Mouse (Mus musculus): ENCODE measurements at regions not wholly inside any gene's neighbourhood (a gene's known extent, or its start where the extent isn't known, plus 50 kb on each side); places are given as distances from the start of the nearest gene placed in this dataset.

DNA sequence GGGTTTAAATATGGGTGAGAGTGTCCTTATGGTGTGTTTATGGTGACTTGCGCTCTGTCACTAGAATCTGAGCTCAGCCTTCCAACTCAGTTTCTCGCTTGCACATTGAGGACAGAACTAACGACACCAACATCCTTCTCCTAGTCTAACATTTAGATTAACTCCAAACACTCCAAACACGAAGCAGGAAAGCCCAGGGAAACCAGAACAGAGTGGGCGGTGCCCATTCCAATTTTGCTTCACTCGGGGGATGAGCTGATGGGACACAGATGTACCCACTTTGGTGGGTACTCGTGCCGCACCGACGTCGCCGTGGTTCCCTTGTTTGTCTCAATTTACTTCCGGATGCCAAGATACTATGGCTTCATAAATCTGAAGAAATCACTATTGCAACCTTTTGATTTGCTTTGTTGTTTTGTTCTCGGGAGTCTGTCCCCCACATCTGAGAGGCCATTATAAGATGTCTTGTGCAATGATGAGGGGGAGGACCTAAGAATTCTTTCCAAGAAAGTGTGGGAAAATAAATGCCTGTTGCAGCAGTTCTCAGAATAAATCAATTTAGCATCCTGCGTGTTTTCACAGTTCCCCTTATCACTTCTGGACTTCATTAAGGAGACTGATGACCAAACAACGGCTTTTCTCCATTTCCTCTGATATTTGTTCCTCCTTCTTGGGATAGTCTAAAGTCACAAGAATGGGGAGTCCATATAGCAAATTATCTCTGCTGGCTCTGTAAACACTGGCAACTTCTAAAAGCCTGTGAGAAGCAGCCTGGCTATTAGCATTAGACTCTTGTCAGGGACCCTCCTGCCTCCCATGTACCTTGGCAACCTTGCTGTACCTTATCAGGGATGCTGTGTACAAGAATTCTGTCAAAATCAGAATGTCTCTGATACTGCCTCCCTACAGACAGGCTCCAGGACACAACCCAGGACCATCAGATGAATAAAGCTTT, 96.2 kb upstream of the Klf9 start:
- no peak for DNase-seq

DNA sequence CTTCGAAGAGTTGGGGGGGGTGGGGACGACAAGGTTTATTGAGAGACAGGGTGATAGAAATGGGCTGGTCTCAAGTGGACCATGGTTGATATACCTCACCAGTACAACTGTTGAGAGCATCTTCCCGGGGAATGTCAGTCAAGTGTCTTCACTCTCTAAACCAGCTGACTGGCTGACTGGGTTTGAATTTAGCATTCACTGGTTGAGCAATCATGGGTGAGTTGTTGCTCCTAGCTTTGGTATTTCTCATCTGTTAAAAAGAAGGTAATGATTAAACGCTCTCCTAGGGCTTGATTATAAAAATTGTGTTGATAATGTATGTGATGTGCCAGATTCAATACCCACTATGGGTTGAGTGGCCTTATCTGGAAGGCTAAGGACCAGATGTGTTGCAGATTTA, 89.6 kb upstream of the Klf9 start:
- no peak for DNase-seq

DNA sequence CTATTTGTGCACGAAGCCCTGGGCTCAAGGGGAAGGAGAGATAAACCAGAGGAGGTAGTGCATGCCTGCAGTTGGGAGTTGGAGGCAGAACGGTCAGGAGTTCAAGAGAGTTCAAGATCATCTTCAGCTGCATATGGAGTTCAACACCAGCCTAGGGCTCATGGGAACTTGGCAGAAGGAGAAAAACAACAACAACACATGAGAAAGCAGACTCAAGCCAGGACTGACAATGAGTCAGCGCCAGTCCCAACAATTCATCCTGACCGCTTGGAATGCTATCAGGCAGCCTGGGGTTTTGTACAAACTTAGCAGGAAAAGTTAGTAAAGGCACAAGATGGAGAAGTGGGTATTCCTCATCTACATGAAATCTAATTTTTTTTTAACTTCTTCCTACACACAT, 86.6 kb upstream of the Klf9 start:
- DNase-seq, result no peak

DNA sequence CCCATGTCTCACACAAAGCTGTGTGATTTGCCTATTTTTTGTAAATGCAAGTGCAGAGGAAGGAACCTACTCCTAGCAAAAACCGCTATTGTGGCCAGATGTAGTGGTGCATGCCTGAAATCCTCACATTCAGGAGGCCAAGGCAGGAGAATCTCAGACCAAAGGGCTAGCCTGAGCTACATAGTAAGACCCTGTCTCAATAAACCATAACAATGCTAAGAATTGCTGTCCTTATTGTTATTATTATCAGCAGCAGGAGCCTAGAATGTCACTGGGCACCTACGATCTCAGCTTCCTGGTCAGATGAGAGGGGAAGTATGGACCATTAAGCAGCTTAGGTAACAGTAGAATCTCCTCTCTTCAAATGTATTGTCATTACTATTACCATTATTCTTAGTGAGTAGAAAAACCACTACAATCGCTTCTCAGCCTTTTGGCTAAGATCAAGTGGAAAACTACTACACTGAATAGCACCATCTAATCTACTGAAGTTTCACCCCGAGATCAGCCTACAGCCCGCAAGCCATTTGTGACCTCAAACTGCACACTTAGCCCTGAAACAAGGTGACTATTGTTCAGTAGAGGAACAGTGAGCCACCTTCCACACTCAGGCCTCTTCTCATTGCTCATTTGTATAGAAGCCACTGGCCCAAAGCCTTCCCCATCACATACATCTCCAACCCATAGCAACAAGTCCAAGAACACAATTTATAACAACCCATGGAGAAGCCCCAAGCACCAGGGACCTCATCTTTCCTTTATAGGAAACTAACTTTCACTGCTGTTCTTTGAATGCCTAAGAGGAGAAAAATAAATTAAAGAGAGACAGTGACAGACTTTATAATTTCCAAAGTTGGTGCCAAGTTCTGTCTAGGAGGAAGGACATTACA, 84.9 kb upstream of the Klf9 start:
- DNase-seq, result no peak

DNA sequence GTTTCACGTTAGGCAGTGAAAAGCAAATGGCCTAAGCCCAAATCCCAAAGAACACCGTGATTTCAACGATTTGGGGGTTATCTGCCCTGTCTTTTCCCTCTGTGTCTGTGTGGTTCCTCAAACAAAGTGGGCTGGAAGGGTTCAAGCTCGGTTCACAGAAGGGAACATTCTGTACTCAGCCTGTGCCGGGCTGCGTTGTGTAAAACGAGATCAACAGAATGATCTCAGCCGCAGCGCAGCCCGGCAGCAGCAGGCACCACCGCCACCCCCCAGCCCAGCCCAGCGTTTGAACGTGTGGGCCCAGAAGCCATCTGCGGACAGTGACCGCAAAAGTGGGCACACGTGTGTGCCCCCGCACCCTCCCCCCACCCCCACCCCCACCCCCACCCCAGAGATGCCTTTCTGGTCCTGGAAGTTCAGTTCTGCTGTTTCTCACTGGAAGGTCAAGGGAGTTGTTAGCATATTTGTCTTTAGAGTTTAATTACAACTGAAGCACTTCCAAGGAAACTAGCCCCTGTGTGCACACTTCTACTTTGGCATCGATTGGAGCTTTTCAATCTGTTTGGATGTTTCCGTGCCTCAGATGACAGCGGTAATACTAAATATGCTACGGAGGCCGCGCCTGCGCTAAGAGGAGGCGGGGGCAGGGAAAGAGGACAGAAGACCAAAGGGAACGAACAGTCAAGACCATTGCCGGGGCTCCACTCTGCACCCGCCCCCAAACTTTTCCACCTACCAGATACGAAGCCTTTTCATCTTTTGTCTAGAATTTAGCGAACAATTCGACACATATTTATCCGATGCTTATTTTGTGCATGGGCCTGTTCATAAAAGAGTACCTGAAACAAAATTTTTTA, 83.9 kb upstream of the Klf9 start:
- peak; percentile 28 to 31 for DNase-seq

DNA sequence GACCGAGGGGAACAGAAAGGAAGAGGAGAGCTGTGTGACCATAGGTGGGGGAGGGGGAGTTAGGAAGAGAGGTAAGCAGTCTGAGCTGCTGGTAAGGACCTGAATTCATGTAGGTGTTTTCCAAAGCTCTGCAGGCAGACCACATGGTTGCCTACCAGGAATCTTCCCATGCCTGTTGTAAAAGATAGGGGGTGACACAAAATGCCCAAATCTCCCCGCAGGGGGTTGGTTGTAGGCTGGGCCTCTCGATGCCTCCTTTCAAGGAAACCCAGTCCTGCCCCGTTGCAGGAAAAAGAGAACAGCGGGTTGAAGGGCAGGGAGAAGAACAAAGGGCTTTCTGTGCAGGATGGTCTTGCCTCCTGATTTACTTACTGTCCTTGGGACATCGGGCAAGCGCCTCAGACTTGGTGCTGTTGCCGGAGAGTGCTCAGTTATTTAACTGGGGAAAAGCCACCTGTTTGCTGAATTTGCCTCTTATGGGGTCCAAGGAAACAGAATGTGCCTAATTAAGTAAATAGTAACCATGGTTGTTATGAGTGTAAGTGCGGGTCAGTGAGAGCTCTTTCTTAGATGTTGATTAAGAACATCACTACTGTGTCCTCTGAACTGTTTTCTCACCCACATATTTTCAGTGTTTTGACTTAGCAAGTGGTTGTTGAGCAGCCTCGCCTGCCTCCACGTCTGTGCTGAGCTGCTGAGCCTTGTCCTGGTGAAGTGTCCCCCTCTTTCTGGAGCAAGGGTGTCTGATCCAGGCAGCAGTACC, 83.1 kb upstream of the Klf9 start:
- no peak for DNase-seq

DNA sequence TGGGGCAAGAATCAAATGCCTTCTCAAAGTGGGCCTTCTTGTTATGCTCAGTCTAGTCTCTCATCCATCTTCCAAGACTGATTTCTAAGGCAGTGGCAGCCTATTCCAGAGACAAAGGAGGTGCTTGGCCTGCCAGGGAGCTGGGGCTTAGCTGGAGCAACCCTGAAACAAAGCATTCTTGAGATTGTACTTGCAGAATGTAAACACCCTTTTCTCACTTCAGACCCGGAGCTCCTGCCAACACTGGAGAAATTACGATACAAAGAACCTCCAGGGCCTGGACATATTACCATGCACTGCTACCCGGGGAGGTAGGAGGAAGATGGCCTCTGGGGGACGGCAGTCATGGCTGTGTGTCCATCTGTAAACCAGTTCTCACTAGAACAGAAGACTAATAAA, 82.5 kb upstream of the Klf9 start:
- no peak for DNase-seq

DNA sequence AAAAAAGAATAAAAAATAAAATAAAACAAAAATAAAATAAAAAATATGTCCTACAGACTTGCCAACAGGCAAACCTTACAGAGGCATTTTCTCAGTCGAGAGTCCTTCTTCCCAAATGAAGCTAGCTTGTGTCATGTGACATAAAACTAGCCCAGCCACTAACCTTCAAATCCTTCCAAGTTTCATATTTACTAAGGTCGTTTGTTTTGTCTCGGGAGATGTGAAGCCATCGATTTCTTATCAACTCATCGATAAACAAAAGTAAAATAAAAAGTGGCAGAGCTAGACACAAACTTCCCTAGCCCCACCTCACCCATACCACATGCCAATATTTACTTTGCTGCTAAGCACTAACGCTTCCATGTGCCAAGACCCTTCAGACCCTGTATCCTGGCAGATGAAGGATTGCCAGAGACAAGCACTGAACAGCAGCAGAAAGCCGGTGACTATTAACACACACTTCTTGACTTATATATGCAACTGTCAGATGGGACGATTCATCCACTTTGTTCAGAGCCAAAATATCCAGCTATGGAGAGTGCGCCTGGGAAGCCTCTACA, 79.9 kb upstream of the Klf9 start:
- no peak for DNase-seq

DNA sequence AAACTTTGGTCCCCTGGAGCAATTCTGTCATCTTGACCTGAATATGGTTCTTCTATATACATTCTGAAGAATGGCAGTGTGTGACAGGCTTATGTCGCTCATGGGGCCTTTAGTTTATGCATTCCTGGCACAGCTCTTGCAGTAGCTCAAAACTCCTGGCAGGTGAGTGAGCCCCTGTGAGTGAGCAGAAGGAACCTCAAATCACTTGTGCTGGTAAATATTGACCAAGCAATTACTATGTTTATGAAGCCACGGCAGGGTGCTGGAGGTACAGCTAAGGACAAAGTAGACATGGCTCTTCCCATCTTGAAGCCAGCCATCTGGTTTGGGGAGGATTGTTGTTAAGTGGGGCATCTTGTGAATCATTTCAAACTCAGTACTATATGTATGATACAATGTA, 79.1 kb upstream of the Klf9 start:
- DNase-seq, result no peak

DNA sequence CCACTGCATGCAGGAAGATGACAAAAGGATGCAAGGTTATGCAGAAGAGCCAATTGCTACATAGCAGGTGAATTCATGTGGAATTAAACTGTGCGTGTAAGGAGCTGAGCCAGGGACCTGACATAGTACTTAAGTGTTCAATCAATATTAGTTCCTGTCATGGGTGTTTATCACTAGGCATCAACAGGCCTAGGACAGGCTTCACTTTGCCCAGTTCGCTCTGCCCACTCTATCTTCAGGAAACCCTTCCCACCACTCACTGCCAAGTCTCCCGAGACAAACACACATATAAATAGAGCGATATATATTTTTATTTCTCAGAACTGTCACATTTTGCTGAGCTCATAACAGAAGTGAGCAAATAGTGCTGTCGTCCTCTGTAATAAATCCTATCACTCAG, 78.2 kb upstream of the Klf9 start:
- DNase-seq, result no peak

DNA sequence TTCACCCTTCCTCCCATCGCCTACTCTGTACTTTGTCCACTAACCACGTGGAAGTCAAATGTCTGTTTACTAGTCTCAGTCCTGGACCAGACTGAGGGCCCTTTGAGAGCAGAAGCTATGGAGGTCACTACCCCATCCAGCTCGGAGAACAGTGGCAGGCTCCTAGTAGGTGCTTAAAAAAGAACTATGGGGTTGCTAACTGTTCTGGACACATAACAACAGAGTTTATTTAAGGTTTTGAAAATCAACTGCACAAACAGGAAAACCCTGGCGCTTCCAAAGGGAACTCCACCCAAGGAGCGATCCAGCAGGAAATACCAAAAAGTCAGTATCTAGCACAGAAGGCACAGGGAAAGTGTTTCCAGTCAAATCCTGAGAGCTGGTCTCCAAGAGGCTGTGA, 75.5 kb upstream of the Klf9 start:
- DNase-seq, result no peak

DNA sequence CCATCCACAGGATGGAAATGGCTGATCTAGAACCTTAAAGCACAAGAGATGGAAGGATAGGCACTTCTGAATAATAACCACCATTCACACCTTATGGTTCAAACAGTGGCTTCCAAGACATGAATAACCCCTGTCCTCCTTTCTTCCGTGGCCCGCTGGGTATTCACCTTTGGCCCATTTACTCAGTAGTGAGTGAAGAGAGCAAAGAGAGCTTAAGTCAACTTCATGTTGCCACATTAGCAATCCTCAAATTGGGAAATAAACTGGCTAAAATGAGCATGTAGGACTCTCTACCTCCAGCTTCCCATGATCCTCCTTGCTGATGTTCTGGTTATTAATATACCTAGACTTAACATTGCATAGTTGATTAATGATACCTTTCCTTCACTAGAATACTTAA, 74.3 kb upstream of the Klf9 start:
- no peak for DNase-seq

DNA sequence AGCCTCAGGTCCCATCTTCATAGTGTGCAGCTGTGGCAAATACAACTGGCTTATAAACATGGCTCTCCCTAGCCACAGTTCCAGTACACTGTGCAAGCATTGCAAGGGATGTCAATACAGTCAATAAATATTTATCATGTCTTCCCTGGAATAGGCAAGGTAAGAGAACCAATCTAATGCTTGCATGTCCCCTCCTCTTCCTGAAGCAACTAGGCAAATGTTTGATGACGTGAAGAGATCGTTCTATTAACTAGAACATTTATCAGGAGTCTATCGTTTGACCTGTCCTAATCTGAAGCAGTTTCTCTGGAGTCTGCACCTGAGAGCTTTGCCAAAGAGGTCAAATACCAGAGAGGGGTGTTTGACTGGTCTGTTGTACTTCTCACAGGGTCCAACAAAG, 72.4 kb upstream of the Klf9 start:
- DNase-seq, result no peak

DNA sequence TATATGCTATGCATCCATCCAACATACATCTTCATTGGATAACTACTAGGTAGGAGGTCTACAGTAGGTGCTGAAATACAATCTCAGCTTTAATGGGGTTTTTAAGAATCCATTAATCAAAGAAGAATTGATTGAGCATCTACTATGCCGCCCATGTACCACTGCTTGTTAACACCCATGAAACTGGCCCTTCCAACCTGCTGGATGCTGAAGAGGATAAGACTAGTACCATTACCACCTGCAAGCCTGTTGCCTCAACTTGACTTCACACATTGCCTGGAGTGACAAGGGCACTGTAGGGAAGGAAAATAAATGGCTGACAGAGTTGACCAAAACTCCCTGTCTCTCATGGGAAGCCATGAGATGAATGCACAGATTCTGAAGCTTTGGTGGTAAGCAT, 71.4 kb upstream of the Klf9 start:
- DNase-seq, result no peak

DNA sequence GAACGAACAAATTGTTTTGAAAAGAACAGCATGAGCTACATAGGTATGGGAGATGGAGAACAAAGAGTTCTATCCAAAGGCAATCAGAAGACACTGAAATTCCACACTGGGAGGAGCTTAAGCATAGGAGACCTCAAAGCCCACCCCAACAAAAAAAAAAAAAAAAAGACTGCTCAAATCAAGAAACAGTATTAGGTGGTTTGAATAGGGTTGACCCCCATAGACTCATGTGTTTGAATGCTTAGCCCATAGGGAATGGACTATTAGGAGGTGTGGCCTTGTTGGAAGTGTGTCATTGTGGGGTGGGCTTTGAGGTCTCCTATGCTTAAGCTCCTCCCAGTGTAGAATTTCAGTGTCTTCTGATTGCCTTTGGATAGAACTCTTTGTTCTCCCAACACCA, 70.0 kb upstream of the Klf9 start:
- no peak for DNase-seq

DNA sequence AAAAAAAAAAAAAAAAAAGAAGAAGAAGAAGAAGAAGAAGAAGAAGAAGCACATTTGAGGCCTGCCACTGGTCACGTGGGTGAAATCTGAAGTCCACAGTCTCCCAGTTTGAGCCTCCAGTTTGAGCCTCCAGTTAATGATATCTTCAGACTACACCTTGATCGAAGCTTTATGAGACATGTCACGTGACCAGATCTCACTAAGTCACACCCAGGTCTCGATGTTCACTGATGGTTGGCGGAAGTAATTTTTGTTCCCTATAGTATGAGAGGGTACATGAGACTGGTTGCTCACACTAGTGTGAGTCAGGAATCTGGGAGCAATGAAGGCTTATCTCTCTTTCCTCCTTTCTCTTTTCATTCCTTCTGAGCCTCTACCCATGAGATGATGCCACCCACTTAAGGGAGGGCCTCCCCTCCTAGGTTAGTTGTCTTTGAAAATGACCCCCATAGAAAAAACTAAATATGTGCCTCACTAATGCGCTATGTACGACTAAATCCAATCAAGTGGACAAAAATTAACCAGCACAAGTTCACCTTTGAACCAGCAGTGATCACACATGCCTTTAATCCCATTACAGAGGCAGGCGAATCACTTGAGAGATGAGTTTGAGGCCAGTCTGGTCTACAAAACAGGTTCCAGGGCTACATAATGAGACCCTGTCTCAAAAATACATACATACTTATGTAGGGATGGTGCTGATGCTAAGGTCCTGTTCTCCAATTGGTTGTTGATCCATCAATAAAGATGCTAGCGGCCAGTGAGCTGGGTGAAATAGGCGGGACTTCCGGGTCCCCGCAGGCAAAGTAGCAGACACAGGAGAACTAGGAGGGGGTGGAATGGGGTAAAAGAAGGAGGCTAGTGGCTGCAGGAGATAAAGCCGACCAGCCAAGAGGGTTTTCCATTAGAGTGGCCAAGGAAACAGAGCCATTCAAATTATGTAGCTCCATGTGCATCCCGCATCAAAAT, 66.1 kb upstream of the Klf9 start:
- no peak for DNase-seq

DNA sequence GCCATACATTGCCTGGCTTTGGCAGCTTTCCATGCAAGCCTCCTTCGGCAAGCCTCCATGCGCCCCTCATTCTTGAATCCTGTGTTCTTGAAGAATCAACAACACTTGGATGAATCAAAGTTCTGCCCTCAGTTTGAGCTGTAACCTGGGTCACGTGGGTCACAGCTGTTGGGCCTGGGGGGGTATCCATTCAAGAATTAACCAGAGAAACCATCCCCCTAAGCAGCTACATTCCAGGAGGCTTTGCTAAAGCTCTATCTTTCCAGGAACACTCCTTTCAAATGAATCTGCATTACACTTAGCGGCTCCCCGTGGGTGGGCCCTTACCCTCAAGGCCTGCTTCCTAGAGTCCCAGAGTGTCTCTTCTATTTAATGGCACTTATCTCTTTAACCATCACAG, 65.2 kb upstream of the Klf9 start:
- DNase-seq, result no peak

DNA sequence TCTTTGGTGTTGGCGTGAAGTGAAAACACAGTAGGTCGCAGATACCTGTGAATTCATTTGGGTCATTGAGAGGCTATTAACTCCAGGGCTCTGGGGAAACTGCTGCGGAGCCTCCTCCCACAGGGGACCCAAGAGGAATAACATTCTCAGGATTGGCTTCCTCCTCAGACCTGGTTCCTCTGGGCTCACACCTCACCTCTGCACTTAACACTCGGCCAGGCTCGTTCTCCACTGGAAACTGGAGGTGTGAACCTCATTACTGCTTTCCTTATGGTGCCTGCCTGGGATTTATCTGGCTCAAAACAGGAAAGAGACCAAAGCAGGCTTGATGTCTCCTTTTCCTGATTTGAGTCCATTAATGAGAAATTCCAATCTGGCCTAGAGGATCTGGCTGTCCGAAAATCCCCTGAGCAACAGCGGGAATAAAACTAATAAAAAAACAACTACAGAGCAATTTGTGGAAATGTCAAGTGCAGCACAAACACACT, 55.8 kb upstream of the Klf9 start:
- DNase-seq, result no peak

DNA sequence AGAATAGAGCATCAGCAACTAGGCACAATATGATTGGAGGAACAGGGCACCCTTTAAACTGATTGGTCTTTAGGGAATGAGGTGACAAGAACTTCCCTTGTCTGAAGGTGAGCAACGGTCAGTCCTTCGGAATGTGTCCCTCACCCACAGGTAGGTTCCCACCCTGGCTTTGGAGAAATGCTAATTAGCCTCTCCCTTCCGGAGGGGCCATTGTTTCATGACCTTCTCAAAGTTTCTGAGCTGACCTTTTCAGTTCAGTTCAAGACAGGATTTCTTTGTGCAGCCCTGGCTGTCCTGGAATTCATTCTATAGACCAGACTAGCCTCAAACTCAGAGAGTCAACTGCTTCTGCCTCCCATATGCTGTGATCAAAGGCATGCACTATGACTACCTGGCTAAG, 53.5 kb upstream of the Klf9 start:
- DNase-seq, result no peak

DNA sequence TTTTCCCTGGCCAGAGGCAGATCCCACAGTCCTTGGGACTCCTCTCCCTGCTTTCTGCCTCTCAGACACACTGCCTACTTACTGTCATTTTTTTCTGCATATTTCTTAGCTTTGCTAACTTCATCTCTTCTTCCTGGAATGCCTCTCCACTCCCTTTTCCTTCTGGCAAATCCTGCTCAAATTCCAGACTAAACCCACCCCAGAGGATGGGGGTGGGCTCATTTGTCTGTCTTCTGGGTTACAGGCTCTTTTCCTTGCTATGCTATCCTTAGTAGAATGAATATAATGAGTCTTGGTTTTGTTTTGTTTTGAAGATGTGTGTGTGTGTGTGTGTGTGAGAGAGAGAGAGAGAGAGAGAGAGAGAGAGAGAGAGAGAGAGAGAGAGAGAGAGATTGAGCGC, 51.9 kb upstream of the Klf9 start:
- no peak for DNase-seq
